Mouse (Mus musculus) T-helper 2 cell (primary cell): ENCODE measurements around the gene Rcan2.

Source experiments
- in situ Hi-C: fragments of 300-600 bp; cut with MboI, MseI; formaldehyde crosslinking; loops from one replicate; pipeline ENCODE4 v1.15.1; 2025; ENCODE audit warnings: high pct_unique_total_duplicates

Gene Rcan2

GRCm38 (mm10) chr17:44016314-44016713 is 215.2 kb downstream of the Rcan2 start:
- in situ Hi-C loops: no loop called here

- in situ Hi-C loops: no loop called here
These were observed 219.6 kb downstream of the Rcan2 start for GRCm38 (mm10) chr17:44020707-44021220.

GRCm38 (mm10) chr17:44023842-44024241 is 222.7 kb downstream of the Rcan2 start:
- in situ Hi-C loops: no loop called here

DNA sequence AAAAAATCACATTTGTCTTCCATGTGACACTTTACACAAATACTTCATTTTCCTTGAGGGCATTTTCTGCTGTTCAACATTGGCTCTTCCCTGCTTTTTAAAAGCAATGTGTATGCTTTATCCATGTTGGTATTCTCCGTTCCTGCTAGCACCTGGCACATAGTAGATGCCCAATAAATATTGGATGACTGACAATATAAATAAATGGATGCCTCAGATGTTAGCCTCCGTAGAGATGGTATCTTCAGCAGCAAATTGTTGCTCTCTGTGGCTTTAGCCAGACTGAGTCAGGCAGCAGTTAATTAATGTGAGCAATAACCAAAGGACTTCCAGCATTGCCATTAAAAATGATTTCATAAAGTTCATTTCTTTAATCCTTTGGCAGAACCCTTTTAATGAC is 223.9 kb downstream of the Rcan2 start:
- in situ Hi-C loops: no loop called here

- in situ Hi-C loops: no loop called here
These were observed 224.8 kb downstream of the Rcan2 start for GRCm38 (mm10) chr17:44025935-44026334.

DNA sequence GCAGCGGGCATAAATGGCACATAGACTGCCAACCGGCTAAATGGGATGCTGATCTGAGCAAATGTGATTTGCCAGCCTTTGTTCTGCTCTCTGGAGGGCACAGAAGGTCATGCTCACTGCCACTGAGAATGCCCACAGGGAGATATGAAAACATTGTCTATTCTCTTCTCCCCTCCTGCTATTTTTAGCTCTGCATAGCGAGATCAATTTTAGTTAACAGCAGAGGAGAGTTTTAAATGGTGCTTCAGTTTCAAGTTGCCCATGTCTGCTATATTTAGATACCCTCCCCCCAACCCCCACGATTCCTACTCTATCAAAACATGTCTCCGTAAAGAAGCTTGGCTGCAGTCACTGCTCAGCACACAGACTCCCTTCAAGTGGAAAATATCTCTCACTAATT is 225.2 kb downstream of the Rcan2 start:
- in situ Hi-C loops: no loop called here

DNA sequence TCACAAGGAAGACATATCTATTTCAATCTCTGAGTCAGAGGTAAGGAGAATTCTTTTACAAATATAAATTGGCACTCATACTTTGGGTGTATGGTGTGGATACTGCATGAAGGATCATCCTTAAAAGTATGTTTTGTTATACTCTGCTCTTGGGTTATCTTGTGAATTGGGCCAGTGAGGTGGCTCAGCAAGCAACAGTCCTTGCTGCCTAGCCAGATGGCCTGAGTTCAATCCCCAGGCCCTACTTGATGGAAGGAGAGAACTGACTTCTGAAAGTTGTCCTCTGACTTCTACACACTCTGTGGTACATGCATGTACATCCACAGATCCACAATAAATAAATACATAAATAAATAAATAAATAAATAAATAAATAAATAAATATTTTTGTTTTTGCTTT is 225.6 kb downstream of the Rcan2 start:
- in situ Hi-C loops: no loop called here

- in situ Hi-C loops: no loop called here
These were observed 226.2 kb downstream of the Rcan2 start for GRCm38 (mm10) chr17:44027311-44027710.

- in situ Hi-C loops: no loop called here
These were observed 228.5 kb downstream of the Rcan2 start for GRCm38 (mm10) chr17:44029616-44030015.

DNA sequence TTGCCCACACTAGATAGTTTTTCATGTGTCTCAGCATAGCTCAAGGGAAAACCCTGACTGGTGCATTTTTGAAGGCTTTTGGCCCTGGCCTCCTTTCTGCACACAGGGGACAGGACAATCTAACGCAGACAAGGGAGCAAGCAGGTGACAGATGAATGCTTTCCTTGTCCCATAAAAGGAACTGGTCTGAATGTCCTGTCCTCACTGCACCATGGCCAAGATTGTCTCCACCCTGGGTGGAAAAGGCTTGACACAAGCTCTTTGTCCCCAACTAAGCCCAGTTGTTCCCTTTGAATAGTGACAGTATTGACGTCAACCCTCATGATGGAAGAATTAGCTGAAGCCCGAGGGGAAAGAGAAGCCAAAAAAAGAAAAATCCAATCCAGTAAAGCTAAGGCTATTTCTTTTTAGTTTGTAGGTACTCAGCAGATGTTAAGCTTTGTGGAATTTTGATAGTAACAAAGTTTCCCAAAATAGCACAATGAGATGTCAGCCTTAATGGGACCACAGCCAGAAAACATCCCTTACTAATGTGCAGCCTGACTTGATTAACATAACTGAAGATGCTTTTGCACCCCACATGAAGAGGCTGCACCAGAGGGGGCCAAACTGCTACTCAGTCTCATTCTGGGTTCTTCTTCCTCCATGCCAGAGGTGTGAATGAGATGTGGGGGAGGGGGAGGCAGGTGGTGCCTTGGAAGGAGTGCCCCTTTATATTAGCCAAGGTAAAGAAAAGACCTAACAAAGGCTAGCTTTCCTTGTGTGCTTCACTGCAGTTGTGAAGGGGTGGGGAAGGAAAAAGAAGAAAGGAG is 229.8 kb downstream of the Rcan2 start:
- in situ Hi-C loops: no loop called here

GRCm38 (mm10) chr17:44035005-44035404 is 233.9 kb downstream of the Rcan2 start:
- in situ Hi-C loops: no loop called here

- in situ Hi-C loops: no loop called here
These were observed 237.5 kb downstream of the Rcan2 start for GRCm38 (mm10) chr17:44038656-44039055.

GRCm38 (mm10) chr17:44040449-44040848 is 239.3 kb downstream of the Rcan2 start:
- in situ Hi-C loops: no loop called here

DNA sequence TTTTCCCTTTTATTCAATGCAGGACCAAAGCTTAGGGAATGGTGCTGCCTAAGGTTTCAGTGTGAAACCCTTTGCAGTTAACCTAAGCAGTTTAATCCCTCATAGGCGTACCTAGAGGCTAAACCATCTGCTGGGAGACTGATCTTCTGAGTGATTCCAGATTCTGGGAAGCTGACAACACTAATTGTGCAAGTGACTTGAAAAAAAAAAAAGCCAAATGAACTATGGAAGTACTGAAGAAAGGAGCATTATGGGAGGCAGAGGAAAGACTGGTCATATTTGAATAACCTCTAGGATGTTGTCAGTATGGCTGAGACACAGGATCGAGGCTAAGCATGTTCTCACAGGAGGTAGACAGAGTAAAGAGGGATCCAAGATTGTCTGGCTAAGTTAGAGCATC is 241.2 kb downstream of the Rcan2 start:
- in situ Hi-C loops: no loop called here

GRCm38 (mm10) chr17:44042861-44043260 is 241.7 kb downstream of the Rcan2 start:
- in situ Hi-C loops: no loop called here

DNA sequence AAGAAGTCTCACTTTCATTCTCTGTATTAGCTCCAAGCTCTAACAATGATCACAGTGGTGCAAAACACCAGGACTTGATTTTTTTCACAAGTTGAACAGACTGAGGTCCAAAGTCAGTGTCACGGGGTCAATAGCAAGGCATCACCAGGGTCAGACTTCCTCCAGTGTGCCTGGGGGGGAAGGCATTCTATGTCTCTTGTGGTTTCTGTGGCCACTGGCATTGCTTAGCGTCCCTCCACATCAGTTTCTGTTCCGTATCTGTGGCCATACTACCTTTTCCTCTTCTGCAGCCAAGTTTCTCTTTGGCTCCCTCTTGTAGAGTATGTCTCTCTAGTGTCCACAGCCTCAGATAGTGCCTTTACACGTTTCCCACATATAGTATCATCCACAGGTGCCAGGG is 252.3 kb downstream of the Rcan2 start:
- in situ Hi-C loops: no loop called here

DNA sequence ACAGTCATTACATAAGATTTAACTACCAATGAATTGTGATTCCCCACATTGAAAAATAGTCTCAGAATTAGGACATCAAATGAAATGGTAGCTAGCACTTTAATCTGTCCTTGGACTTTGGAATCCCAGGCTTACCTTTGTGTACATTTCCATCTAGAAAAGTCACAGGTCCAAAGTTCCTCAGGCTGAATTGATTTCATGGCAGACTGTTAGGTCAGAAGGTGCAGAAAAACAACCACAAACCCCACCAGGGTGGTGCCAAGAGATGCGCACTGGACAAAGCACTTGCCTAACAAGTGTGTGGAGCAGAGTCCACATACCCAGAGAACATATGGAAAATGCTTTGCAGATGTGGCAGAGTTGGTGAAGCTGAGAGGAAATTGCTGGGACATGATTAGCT is 256.0 kb downstream of the Rcan2 start:
- in situ Hi-C loops: no loop called here

- in situ Hi-C loops: no loop called here
These were observed 257.0 kb downstream of the Rcan2 start for GRCm38 (mm10) chr17:44058145-44058544.

GRCm38 (mm10) chr17:44060781-44061180 is 259.6 kb downstream of the Rcan2 start:
- in situ Hi-C loops: no loop called here

DNA sequence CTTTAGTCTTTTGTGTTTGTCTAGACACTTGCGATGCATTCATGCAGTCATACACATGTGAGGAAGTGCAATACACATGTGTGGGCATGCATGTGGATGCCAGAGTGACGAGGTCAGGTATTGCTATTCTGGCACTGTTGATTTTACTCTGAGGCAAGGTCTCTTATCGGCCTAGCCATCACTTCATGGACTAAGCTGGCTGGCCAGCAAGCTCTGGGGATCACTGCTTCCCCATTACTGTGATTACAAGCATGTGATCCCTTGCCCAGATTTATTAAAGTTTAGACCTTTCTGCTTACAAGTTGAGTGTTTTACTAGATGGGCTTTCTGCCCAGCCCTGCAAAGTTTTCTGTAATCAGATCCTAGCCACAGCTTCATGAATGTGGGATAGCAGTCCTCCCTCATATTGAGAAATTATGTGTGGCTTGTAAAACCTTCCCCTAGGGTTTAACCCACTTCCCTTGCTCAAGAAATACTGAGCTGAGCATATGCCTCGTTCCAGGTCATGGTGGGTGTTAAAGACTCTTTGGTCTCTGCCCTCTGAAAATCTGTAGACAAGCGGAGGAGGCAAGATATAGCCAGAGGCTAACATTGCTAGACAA is 260.2 kb downstream of the Rcan2 start:
- in situ Hi-C loops: no loop called here

- in situ Hi-C loops: no loop called here
These were observed 267.7 kb downstream of the Rcan2 start for GRCm38 (mm10) chr17:44068876-44069275.

DNA sequence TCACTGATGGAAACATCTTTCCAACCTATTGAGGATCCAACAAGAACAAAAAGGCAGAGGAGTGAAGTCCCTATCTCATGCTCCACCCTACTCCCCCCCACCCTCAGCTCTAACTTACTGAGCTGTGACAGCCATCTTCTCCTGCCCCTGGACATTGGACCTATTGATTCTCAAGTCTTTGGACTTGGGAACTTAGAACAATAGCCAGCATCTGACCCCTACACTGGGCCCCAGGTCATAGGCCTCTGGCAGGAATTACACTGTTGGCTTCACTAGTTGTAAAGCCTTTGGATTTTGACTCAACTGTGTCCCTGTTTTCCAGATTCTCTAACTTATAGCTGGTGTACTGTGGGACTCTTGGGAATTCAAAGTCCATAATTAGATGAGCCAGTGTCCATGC is 270.5 kb downstream of the Rcan2 start:
- in situ Hi-C loops: loop anchor here (5.0 to 10.0 kb wide), 2 partner anchors 51 to 183 kb away; no protein-coding TSS in a partner anchor

GRCm38 (mm10) chr17:44075601-44076000 is 274.4 kb downstream of the Rcan2 start:
- in situ Hi-C loops: loop anchor here (10.0 kb wide), 1 partner anchor 179 kb away; no protein-coding TSS in a partner anchor
